8 mouse cellular contexts compared by ENCODE assay signal in the genomic region with DNA sequence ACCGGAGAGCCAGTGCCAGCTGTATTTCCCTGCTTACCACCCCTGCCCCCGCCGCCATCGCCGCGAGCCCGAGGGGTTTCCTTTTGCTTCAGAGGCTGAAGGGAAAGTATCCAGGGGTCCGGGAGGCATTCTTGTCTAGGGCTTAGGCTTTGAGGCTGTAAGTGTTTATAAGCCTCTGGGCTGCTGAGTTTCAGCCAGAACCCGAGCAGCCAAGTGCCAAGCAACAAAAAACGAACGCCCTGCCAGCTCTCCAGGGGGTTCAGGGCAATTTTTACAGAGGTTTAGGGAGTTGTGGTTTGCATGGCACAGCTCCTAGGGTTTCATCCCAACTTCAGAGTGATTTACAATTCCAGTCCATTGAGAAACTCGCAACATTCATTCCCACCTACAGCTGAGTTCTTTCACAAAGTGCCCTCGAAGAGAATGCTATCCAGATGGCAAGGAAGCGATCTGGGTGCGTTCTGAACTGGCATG.
DNase-seq lines count a peak whose midpoint lies in the region; ATAC-seq and TF ChIP-seq lines count a peak whose summit lies in the region.

No protein-coding gene starts in this region.

- DNase-seq in kidney, postnatal 0 days (ENCODE audit: low spot score), result peak; percentile 59
- no peak for DNase-seq in kidney, postnatal 14 days
- peak; percentile 88 for DNase-seq in brain, embryonic 14.5 days (ENCODE audit: low read depth)
- DNase-seq in forebrain, postnatal 0 days, result peak; percentile 49
- no peak for DNase-seq in gastrocnemius, postnatal 25 days
- no peak for DNase-seq in embryo, embryonic 9.5 days (ENCODE audit: extremely low spot score)

- 25% methylated on average over 15 of the region's 15 CpGs for WGBS in kidney, postnatal 0 days
- 9% methylated on average over 15 of the region's 15 CpGs for WGBS in forebrain, postnatal 0 days
- WGBS in midbrain, embryonic 13.5 days, result 7% methylated on average over 15 of the region's 15 CpGs

- no peak overlapping the region for H3K9ac ChIP-seq in kidney, postnatal 0 days (ENCODE audit: low read depth, low read length)
- H3K9ac ChIP-seq in forebrain, postnatal 0 days, result no peak overlapping the region
- peak overlapping the region; percentile 46; the same call in 1 of the 2 replicates for H3K9ac ChIP-seq in midbrain, embryonic 13.5 days (replicated peaks)

- H3K4me2 ChIP-seq in kidney, postnatal 0 days (ENCODE audit: low read length), result peak overlapping the region; percentile 3; the same call in 1 of the 2 replicates
- no peak overlapping the region for H3K4me2 ChIP-seq in forebrain, postnatal 0 days (ENCODE audit: low read depth)
- peak overlapping the region; percentile 32 for H3K4me2 ChIP-seq in midbrain, embryonic 13.5 days (replicated peaks)

- H3K9me3 ChIP-seq in kidney, postnatal 0 days (replicated peaks; ENCODE audit: low read length), result no peaks in the 10 kb centered on the region
- no peaks in the 10 kb centered on the region for H3K9me3 ChIP-seq in forebrain, postnatal 0 days (ENCODE audit: low read length)
- H3K9me3 ChIP-seq in midbrain, embryonic 13.5 days, result no peaks in the 10 kb centered on the region

- no peak overlapping the region for H3K4me3 ChIP-seq in kidney, postnatal 0 days (replicated peaks; ENCODE audit: low read depth, low read length)
- H3K4me3 ChIP-seq in forebrain, postnatal 0 days (ENCODE audit: low read depth, low read length), result no peak overlapping the region
- H3K4me3 ChIP-seq in midbrain, embryonic 13.5 days (replicated peaks), result no peak overlapping the region

- no peaks in the 10 kb centered on the region for H3K27me3 ChIP-seq in kidney, postnatal 0 days (ENCODE audit: insufficient read depth, low read length)
- no peaks in the 10 kb centered on the region for H3K27me3 ChIP-seq in forebrain, postnatal 0 days (ENCODE audit: insufficient read depth, low read length)
- H3K27me3 ChIP-seq in midbrain, embryonic 13.5 days, result peaks cover 6% of the 10 kb centered on the region; the same call in 1 of the 2 replicates

- 0 out of 2 replicates have a peak overlapping the region, but pooled peaks have one; percentile 1 for H3K27ac ChIP-seq in kidney, postnatal 0 days
- peak overlapping the region; percentile 51 for H3K27ac ChIP-seq in forebrain, postnatal 0 days (ENCODE audit: low read depth, low read length)
- peak overlapping the region; percentile 91 for H3K27ac ChIP-seq in midbrain, embryonic 13.5 days

- peaks cover 23% of the 10 kb centered on the region for H3K4me1 ChIP-seq in kidney, postnatal 0 days (replicated peaks; ENCODE audit: insufficient read depth, low read length)
- H3K4me1 ChIP-seq in forebrain, postnatal 0 days (ENCODE audit: insufficient read depth), result 0 out of 2 replicates have a peak, but pooled peaks cover 4% of the 10 kb centered on the region
- H3K4me1 ChIP-seq in midbrain, embryonic 13.5 days (replicated peaks), result peaks cover 40% of the 10 kb centered on the region

- ATAC-seq in kidney, postnatal 0 days (replicated peaks; ENCODE audit: low FRiP score, low read depth), result no peak
- ATAC-seq in forebrain, postnatal 0 days, result peak; percentile 53
- no peak for ATAC-seq in midbrain, embryonic 13.5 days
- no peak for ATAC-seq in monocyte, adult 5-6 weeks (replicated peaks; ENCODE audit: insufficient number of reproducible peaks, low FRiP score, low TSS enrichment, poor library complexity, severe bottlenecking)

- no peak for TF ChIP-seq CTCF in kidney, postnatal 0 days (IDR thresholded peaks at IDR 0.05; ENCODE audit: low read depth)
- no peak for TF ChIP-seq CTCF in brain, embryonic 14.5 days (IDR thresholded peaks at IDR 0.05; ENCODE audit: borderline replicate concordance, extremely low read depth, insufficient read depth, insufficient read length)
- TF ChIP-seq CTCF in forebrain, postnatal 0 days (IDR thresholded peaks at IDR 0.05; ENCODE audit: low read depth), result no peak

- TF ChIP-seq POLR2A in brain, embryonic 14.5 days (IDR thresholded peaks at IDR 0.05; ENCODE audit: borderline replicate concordance, extremely low read depth, insufficient read depth, insufficient read length, poor library complexity, severe bottlenecking), result no peak

- no peaks in the 10 kb centered on the region for H3K36me3 ChIP-seq in kidney, postnatal 0 days (ENCODE audit: insufficient read depth, low read length)
- H3K36me3 ChIP-seq in forebrain, postnatal 0 days (ENCODE audit: insufficient read depth), result no peaks in the 10 kb centered on the region
- H3K36me3 ChIP-seq in midbrain, embryonic 13.5 days, result no peaks in the 10 kb centered on the region

Comparison
In these comparisons a context has a peak if more than half of its experiments do, and no peak if none do; other contexts are left out.
1. DNase-seq: peak in kidney, postnatal 0 days (single experiment), brain, embryonic 14.5 days (single experiment) and forebrain, postnatal 0 days (single experiment); none in kidney, postnatal 14 days (single experiment), gastrocnemius, postnatal 25 days (single experiment) and embryo, embryonic 9.5 days (single experiment).
2. H3K27ac ChIP-seq: peak in every context shown above with its lines; median percentile 91 in midbrain, embryonic 13.5 days; 51 in forebrain, postnatal 0 days; 1 in kidney, postnatal 0 days.